Mouse (Mus musculus): Measurements from ENCODE around the gene Olfr91.

Olfr91 gene

GRCm38 (mm10) chr17:37067861-37068260 lies 30.2 kb downstream of the Olfr91 start:
- TF ChIP-seq GATA4 (IDR thresholded peaks at IDR 0.05; ENCODE audit: insufficient replicate concordance, low read length) = no peak

GRCm38 (mm10) chr17:37065993-37066392 lies 32.1 kb downstream of the Olfr91 start:
- no peak for TF ChIP-seq GATA4 (IDR thresholded peaks at IDR 0.05; ENCODE audit: insufficient replicate concordance, low read length)

GRCm38 (mm10) chr17:37063686-37064495 lies 34.2 kb downstream of the Olfr91 start:
- no peak for TF ChIP-seq GATA4 (IDR thresholded peaks at IDR 0.05; ENCODE audit: insufficient replicate concordance, low read length)

- no peak for TF ChIP-seq GATA4 (IDR thresholded peaks at IDR 0.05; ENCODE audit: insufficient replicate concordance, low read length)
Observed at GRCm38 (mm10) chr17:37063063-37063462, 35.0 kb downstream of the Olfr91 start.

- no peak for TF ChIP-seq GATA4 (IDR thresholded peaks at IDR 0.05; ENCODE audit: insufficient replicate concordance, low read length)
Observed at GRCm38 (mm10) chr17:37062101-37062641, 35.9 kb downstream of the Olfr91 start.

- no peak for TF ChIP-seq GATA4 (IDR thresholded peaks at IDR 0.05; ENCODE audit: insufficient replicate concordance, low read length)
Observed at GRCm38 (mm10) chr17:37061435-37061834, 36.6 kb downstream of the Olfr91 start.

- TF ChIP-seq GATA4 (IDR thresholded peaks at IDR 0.05; ENCODE audit: insufficient replicate concordance, low read length) = no peak
Observed at GRCm38 (mm10) chr17:37056957-37057356, 41.1 kb downstream of the Olfr91 start.

GRCm38 (mm10) chr17:37051745-37052144 lies 46.3 kb downstream of the Olfr91 start:
- no peak for TF ChIP-seq GATA4 (IDR thresholded peaks at IDR 0.05; ENCODE audit: insufficient replicate concordance, low read length)

GRCm38 (mm10) chr17:37050876-37051275 lies 47.2 kb downstream of the Olfr91 start:
- TF ChIP-seq GATA4 (IDR thresholded peaks at IDR 0.05; ENCODE audit: insufficient replicate concordance, low read length) = no peak

- TF ChIP-seq GATA4 (IDR thresholded peaks at IDR 0.05; ENCODE audit: insufficient replicate concordance, low read length) = no peak
Observed at GRCm38 (mm10) chr17:37050399-37050798, 47.7 kb downstream of the Olfr91 start.

- no peak for TF ChIP-seq GATA4 (IDR thresholded peaks at IDR 0.05; ENCODE audit: insufficient replicate concordance, low read length)
Observed at GRCm38 (mm10) chr17:37049570-37050310, 48.3 kb downstream of the Olfr91 start.

GRCm38 (mm10) chr17:37048383-37048782 lies 49.7 kb downstream of the Olfr91 start:
- no peak for TF ChIP-seq GATA4 (IDR thresholded peaks at IDR 0.05; ENCODE audit: insufficient replicate concordance, low read length)

GRCm38 (mm10) chr17:37047981-37048380 lies 50.1 kb downstream of the Olfr91 start:
- no peak for TF ChIP-seq GATA4 (IDR thresholded peaks at IDR 0.05; ENCODE audit: insufficient replicate concordance, low read length)

- TF ChIP-seq GATA4 (IDR thresholded peaks at IDR 0.05; ENCODE audit: insufficient replicate concordance, low read length) = no peak
Observed at GRCm38 (mm10) chr17:37047332-37047976, 50.6 kb downstream of the Olfr91 start.

- TF ChIP-seq GATA4 (IDR thresholded peaks at IDR 0.05; ENCODE audit: insufficient replicate concordance, low read length) = no peak
Observed at GRCm38 (mm10) chr17:37046312-37047112, 51.6 kb downstream of the Olfr91 start.

Measured in liver, adult (tissue).